Mouse (Mus musculus) limb, embryonic 12.5 days (tissue): Measurements from ENCODE around the gene Bdkrb1. TPM values are rescaled to one million over a fixed set of nuclear protein-coding genes. Genes with fewer than 3 reads are reported as not detected.

Experiments
- ATAC-seq: fragments of 200-750 bp; cut with Nextera tagmentation; 2 replicates; pipeline ENCODE4 v1.8.0; 2017; ENCODE audit warnings: low read depth, moderate TSS enrichment; ENCODE audit not compliant: insufficient number of reproducible peaks, insufficient read depth, low FRiP score, low TSS enrichment
- H3K27ac ChIP-seq: fragments of 300-500 bp; sonication (generic); 2 replicates; pipeline ENCODE4 v1.5.1; 2016; ENCODE audit warnings: mild to moderate bottlenecking, moderate library complexity
- H3K27me3 ChIP-seq: fragments of 300-500 bp; sonication (generic); 2 replicates; pipeline ENCODE4 v1.6.1; 2016; ENCODE audit warnings: mild to moderate bottlenecking, moderate library complexity
- H3K36me3 ChIP-seq: fragments of 300-500 bp; sonication (generic); 2 replicates; pipeline ENCODE4 v1.6.1; 2016; ENCODE audit warnings: mild to moderate bottlenecking, moderate library complexity
- H3K4me1 ChIP-seq: fragments of 300-500 bp; sonication (generic); replicated peaks from 2 replicates; pipeline ENCODE4 v1.6.1; 2016
- H3K4me2 ChIP-seq: fragments of 300-500 bp; sonication (generic); 2 replicates; pipeline ENCODE4 v1.6.1; 2016; ENCODE audit warnings: mild to moderate bottlenecking, moderate library complexity
- H3K4me3 ChIP-seq: fragments of 300-500 bp; sonication (generic); replicated peaks from 2 replicates; pipeline ENCODE4 v1.5.1; 2016; ENCODE audit warnings: mild to moderate bottlenecking
- H3K9ac ChIP-seq: fragments of 300-500 bp; sonication (generic); replicated peaks from 2 replicates; pipeline ENCODE4 v1.6.1; 2016; ENCODE audit warnings: mild to moderate bottlenecking, moderate library complexity
- H3K9me3 ChIP-seq: fragments of 300-500 bp; sonication (generic); 2 replicates; pipeline ENCODE4 v1.6.1; 2016; ENCODE audit warnings: mild to moderate bottlenecking, moderate library complexity
- WGBS: fragments of 180-500 bp; shearing (Covaris S2); methylation state at CpG from one replicate; pipeline ENCODE4 v1.1.7; 2016; 5-methylcytosine and 5-hydroxymethylcytosine counted together
- polyA plus RNA-seq: library from polyadenylated mRNA; unstranded; fragments of >200 nt; fragmentation: Nextera tagmentation; extraction: Ambion mirVana; gene quantifications from 2 replicates; pipeline ENCODE4 v1.2.1, GENCODE M21; 2016

The Bdkrb1 gene
- polyA plus RNA-seq, 1 experiment from 2014 or later: not detected

DNA sequence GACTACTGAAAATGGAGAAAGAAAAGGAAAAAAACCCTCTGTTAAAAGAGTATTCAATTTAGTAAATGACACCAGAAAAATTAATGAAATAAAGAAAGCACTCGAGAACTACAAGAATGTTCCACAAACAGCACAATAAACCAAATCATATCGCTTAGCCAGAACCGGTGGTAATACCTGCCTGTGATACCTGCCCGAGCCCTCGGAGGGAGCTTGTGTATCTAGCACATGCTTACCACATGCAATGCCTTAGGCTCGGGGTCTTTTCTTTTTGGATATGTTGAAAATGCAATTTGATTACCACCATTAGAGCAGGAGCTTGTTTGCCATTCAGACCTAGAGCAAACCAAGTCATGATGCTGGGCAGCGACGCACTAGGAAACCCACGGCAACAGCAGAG lies 33.7 kb downstream of the Bdkrb1 start:
- H3K4me1 ChIP-seq: no peaks in the 10 kb centered on the region
- H3K9me3 ChIP-seq: no peaks in the 10 kb centered on the region
- peaks cover 94% of the 10 kb centered on the region for H3K36me3 ChIP-seq
- no peaks in the 10 kb centered on the region for H3K27me3 ChIP-seq
- no peak overlapping the region for H3K9ac ChIP-seq
- ATAC-seq: no peak
- WGBS: 93% methylated on average over 9 of the region's 9 CpGs
- H3K4me3 ChIP-seq: no peak overlapping the region
- H3K4me2 ChIP-seq: no peak overlapping the region
- no peak overlapping the region for H3K27ac ChIP-seq

DNA sequence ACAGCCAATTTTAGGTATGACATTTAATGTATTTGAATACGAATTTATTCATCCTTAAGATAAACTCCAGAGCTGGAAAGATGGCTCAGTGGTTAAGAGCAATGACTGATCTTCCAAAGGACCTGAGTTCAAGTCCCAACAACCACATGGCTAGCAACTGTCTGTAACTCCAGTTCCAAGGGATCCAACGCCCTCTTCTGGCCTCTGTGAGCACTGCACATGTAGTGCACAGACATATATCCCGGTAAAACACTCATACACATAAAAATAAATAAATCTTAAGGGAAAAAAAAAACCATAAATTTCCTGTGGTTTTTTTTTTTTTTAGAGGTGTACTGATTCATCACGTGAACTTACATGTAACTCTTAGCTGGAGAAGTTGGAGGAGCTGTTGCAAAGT lies 34.7 kb downstream of the Bdkrb1 start:
- no peak for ATAC-seq
- Histone ChIP-seq H3K9ac (no peak overlapping the region), H3K36me3 (peaks cover 98% of the 10 kb centered on the region), H3K4me3 (no peak overlapping the region), H3K4me1 (no peaks in the 10 kb centered on the region), H3K27me3 (no peaks in the 10 kb centered on the region), H3K27ac (no peak overlapping the region), H3K9me3 (no peaks in the 10 kb centered on the region), H3K4me2 (no peak overlapping the region)
- WGBS: 82% methylated on average over 4 of the region's 4 CpGs

- WGBS: 96% methylated on average over 11 of the region's 11 CpGs
- H3K4me2 ChIP-seq: no peak overlapping the region
- no peak overlapping the region for H3K4me3 ChIP-seq
- H3K9ac ChIP-seq: no peak overlapping the region
- H3K9me3 ChIP-seq: no peaks in the 10 kb centered on the region
- H3K4me1 ChIP-seq: no peaks in the 10 kb centered on the region
- H3K27me3 ChIP-seq: no peaks in the 10 kb centered on the region
- H3K27ac ChIP-seq: no peak overlapping the region
- H3K36me3 ChIP-seq: peaks cover 96% of the 10 kb centered on the region
- ATAC-seq: no peak
These were observed 40.0 kb downstream of the Bdkrb1 start for GRCm38 (mm10) chr12:105642770-105643321.

Other genes with a start within 250 kb of the Bdkrb1 start
- gene D430019H16Rik, start 149.2 kb upstream of the Bdkrb1 start, polyA plus RNA-seq: 3.1 and 3.2 TPM in 2 replicates
- gene Bdkrb2, start 39.9 kb upstream of the Bdkrb1 start, polyA plus RNA-seq: 1.5 and 1.8 TPM in 2 replicates
- 34.6 and 36.2 TPM in 2 replicates for gene Gskip, start 81.7 kb downstream of the Bdkrb1 start, polyA plus RNA-seq
- 16.1 and 16.7 TPM in 2 replicates for gene Atg2b, start 82.1 kb downstream of the Bdkrb1 start, polyA plus RNA-seq
- 0.09 TPM in 1 of 2 replicates, not detected in the other for gene Ak7, start 102.9 kb downstream of the Bdkrb1 start, polyA plus RNA-seq
- gene Papola, start 181.6 kb downstream of the Bdkrb1 start, polyA plus RNA-seq: 275 and 289 TPM in 2 replicates